Mouse (Mus musculus): ENCODE results near the gene A230050P20Rik.
A peak's percentile ranks its signal among the peaks of the same experiment; 100 is the strongest.

Gene A230050P20Rik

GRCm38 (mm10) chr9:20837184-20837947 is 31.1 kb upstream of the A230050P20Rik start:
- H3K4me1 ChIP-seq (replicated peaks; ENCODE audit: low read depth, low read length) = peaks cover 12% of the 10 kb centered on the region
- TF ChIP-seq NANOG (IDR thresholded peaks at IDR 0.05; ENCODE audit: borderline replicate concordance, low read length) = no peak
- TF ChIP-seq CTCF (conservative IDR thresholded peaks at IDR 0.05; ENCODE audit: low read length) = no peak
- no peak for TF ChIP-seq POU5F1 (IDR thresholded peaks at IDR 0.05; ENCODE audit: borderline replicate concordance, low read length)

GRCm38 (mm10) chr9:20838931-20839330 is 29.5 kb upstream of the A230050P20Rik start:
- TF ChIP-seq NANOG (IDR thresholded peaks at IDR 0.05; ENCODE audit: borderline replicate concordance, low read length) (no peak), CTCF (conservative IDR thresholded peaks at IDR 0.05; ENCODE audit: low read length) (no peak), POU5F1 (IDR thresholded peaks at IDR 0.05; ENCODE audit: borderline replicate concordance, low read length) (no peak)

More at GRCm38 (mm10) chr9:20837184-20837947, 31.1 kb upstream of the A230050P20Rik start:
- Histone ChIP-seq H3K27me3 (ENCODE audit: insufficient read depth, low read length) (peaks cover 5% of the 10 kb centered on the region; the same call in 1 of the 2 replicates), H3K4me3 (replicated peaks; ENCODE audit: low read length) (no peak overlapping the region), H3K36me3 (ENCODE audit: insufficient read depth, low read length) (no peaks in the 10 kb centered on the region), H3K9me3 (ENCODE audit: low read length) (no peaks in the 10 kb centered on the region)

GRCm38 (mm10) chr9:20842211-20842610 is 26.2 kb upstream of the A230050P20Rik start:
- Histone ChIP-seq H3K4me1 (replicated peaks; ENCODE audit: low read depth, low read length) (0 out of 2 replicates have a peak, but pooled peaks cover 3% of the 10 kb centered on the region), H3K4me3 (replicated peaks; ENCODE audit: low read length) (no peak overlapping the region), H3K27me3 (ENCODE audit: insufficient read depth, low read length) (peaks cover 5% of the 10 kb centered on the region; the same call in 1 of the 2 replicates), H3K9me3 (ENCODE audit: low read length) (no peaks in the 10 kb centered on the region), H3K36me3 (ENCODE audit: insufficient read depth, low read length) (no peaks in the 10 kb centered on the region)
- TF ChIP-seq CTCF (conservative IDR thresholded peaks at IDR 0.05; ENCODE audit: low read length) (no peak), NANOG (IDR thresholded peaks at IDR 0.05; ENCODE audit: borderline replicate concordance, low read length) (no peak), POU5F1 (IDR thresholded peaks at IDR 0.05; ENCODE audit: borderline replicate concordance, low read length) (no peak)

More at GRCm38 (mm10) chr9:20838931-20839330, 29.5 kb upstream of the A230050P20Rik start:
- no peaks in the 10 kb centered on the region for H3K9me3 ChIP-seq (ENCODE audit: low read length)
- H3K4me1 ChIP-seq (replicated peaks; ENCODE audit: low read depth, low read length) = peaks cover 12% of the 10 kb centered on the region
- no peak overlapping the region for H3K4me3 ChIP-seq (replicated peaks; ENCODE audit: low read length)
- H3K36me3 ChIP-seq (ENCODE audit: insufficient read depth, low read length) = no peaks in the 10 kb centered on the region
- no peaks in the 10 kb centered on the region for H3K27me3 ChIP-seq (ENCODE audit: insufficient read depth, low read length)

- TF ChIP-seq CTCF (conservative IDR thresholded peaks at IDR 0.05; ENCODE audit: low read length) = peak; percentile 79
- TF ChIP-seq NANOG (IDR thresholded peaks at IDR 0.05; ENCODE audit: borderline replicate concordance, low read length) = no peak
- peaks cover 5% of the 10 kb centered on the region; the same call in 1 of the 2 replicates for H3K27me3 ChIP-seq (ENCODE audit: insufficient read depth, low read length)
- no peaks in the 10 kb centered on the region for H3K9me3 ChIP-seq (ENCODE audit: low read length)
- no peaks in the 10 kb centered on the region for H3K36me3 ChIP-seq (ENCODE audit: insufficient read depth, low read length)
- 0 out of 2 replicates have a peak, but pooled peaks cover 3% of the 10 kb centered on the region for H3K4me1 ChIP-seq (replicated peaks; ENCODE audit: low read depth, low read length)
- no peak overlapping the region for H3K4me3 ChIP-seq (replicated peaks; ENCODE audit: low read length)
Observed at GRCm38 (mm10) chr9:20842670-20843069, 25.8 kb upstream of the A230050P20Rik start.

GRCm38 (mm10) chr9:20850179-20850578 is 18.3 kb upstream of the A230050P20Rik start:
- Histone ChIP-seq H3K4me1 (replicated peaks; ENCODE audit: low read depth, low read length) (peaks cover 9% of the 10 kb centered on the region), H3K36me3 (ENCODE audit: insufficient read depth, low read length) (no peaks in the 10 kb centered on the region), H3K9me3 (ENCODE audit: low read length) (no peaks in the 10 kb centered on the region), H3K4me3 (replicated peaks; ENCODE audit: low read length) (no peak overlapping the region), H3K27me3 (ENCODE audit: insufficient read depth, low read length) (peaks cover 9% of the 10 kb centered on the region)
- TF ChIP-seq POU5F1 (IDR thresholded peaks at IDR 0.05; ENCODE audit: borderline replicate concordance, low read length) (no peak), NANOG (IDR thresholded peaks at IDR 0.05; ENCODE audit: borderline replicate concordance, low read length) (no peak), CTCF (conservative IDR thresholded peaks at IDR 0.05; ENCODE audit: low read length) (peak; percentile 31)

GRCm38 (mm10) chr9:20857131-20857530 is 11.3 kb upstream of the A230050P20Rik start:
- no peak for TF ChIP-seq CTCF (conservative IDR thresholded peaks at IDR 0.05; ENCODE audit: low read length)
- no peak for TF ChIP-seq NANOG (IDR thresholded peaks at IDR 0.05; ENCODE audit: borderline replicate concordance, low read length)
- no peak for TF ChIP-seq POU5F1 (IDR thresholded peaks at IDR 0.05; ENCODE audit: borderline replicate concordance, low read length)
- H3K4me3 ChIP-seq (replicated peaks; ENCODE audit: low read length) = no peak overlapping the region
- H3K36me3 ChIP-seq (ENCODE audit: insufficient read depth, low read length) = no peaks in the 10 kb centered on the region
- H3K27me3 ChIP-seq (ENCODE audit: insufficient read depth, low read length) = peaks cover 35% of the 10 kb centered on the region
- no peaks in the 10 kb centered on the region for H3K9me3 ChIP-seq (ENCODE audit: low read length)
- H3K4me1 ChIP-seq (replicated peaks; ENCODE audit: low read depth, low read length) = peaks cover 11% of the 10 kb centered on the region

DNA sequence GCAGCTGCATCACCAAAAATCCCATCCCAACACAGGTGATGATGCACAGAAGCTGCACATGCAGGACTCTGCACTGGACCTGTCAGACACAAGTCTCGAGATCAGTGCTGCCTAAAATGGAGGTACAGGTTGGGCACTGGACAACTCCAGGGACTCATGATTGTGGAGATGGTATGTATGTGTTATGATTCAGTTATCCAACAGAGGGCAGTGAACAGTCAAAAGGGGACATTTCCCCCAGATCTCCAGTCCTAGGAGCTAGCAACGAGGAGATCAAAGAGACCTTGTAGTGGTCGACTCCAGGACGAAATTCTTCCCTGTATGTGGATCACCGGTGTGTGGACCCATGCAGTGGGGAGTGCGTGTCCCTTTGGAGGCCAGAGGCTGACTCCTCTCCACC is 8.5 kb upstream of the A230050P20Rik start:
- H3K4me1 ChIP-seq (replicated peaks; ENCODE audit: low read depth, low read length) = peaks cover 9% of the 10 kb centered on the region
- H3K36me3 ChIP-seq (ENCODE audit: insufficient read depth, low read length) = no peaks in the 10 kb centered on the region
- H3K27me3 ChIP-seq (ENCODE audit: insufficient read depth, low read length) = peaks cover 34% of the 10 kb centered on the region
- no peaks in the 10 kb centered on the region for H3K9me3 ChIP-seq (ENCODE audit: low read length)
- no peak overlapping the region for H3K4me3 ChIP-seq (replicated peaks; ENCODE audit: low read length)
- TF ChIP-seq POU5F1 (IDR thresholded peaks at IDR 0.05; ENCODE audit: borderline replicate concordance, low read length) (no peak), CTCF (conservative IDR thresholded peaks at IDR 0.05; ENCODE audit: low read length) (no peak), NANOG (IDR thresholded peaks at IDR 0.05; ENCODE audit: borderline replicate concordance, low read length) (no peak)

GRCm38 (mm10) chr9:20861821-20862220 is 6.6 kb upstream of the A230050P20Rik start:
- H3K4me1 ChIP-seq (replicated peaks; ENCODE audit: low read depth, low read length) = peaks cover 9% of the 10 kb centered on the region
- peaks cover 33% of the 10 kb centered on the region for H3K27me3 ChIP-seq (ENCODE audit: insufficient read depth, low read length)
- TF ChIP-seq NANOG (IDR thresholded peaks at IDR 0.05; ENCODE audit: borderline replicate concordance, low read length) (no peak), POU5F1 (IDR thresholded peaks at IDR 0.05; ENCODE audit: borderline replicate concordance, low read length) (no peak), CTCF (conservative IDR thresholded peaks at IDR 0.05; ENCODE audit: low read length) (peak; percentile 74)
- no peak overlapping the region for H3K4me3 ChIP-seq (replicated peaks; ENCODE audit: low read length)
- H3K36me3 ChIP-seq (ENCODE audit: insufficient read depth, low read length) = no peaks in the 10 kb centered on the region
- no peaks in the 10 kb centered on the region for H3K9me3 ChIP-seq (ENCODE audit: low read length)
